Mouse (Mus musculus) liver, embryonic 14.5 days (tissue): Measurements from ENCODE around the gene Sgk2.

Experiments used
- CTCF ChIP-seq: IDR thresholded peaks from 2 replicates; pipeline ENCODE4 v1.5.1; 2016; ENCODE audit warnings: antibody characterized with exemption, low read depth, control low read depth
- EP300 ChIP-seq: IDR thresholded peaks from 2 replicates; pipeline ENCODE4 v1.6.1; 2016; ENCODE audit warnings: antibody characterized with exemption, low read depth

- no peak for TF ChIP-seq CTCF
- TF ChIP-seq EP300: no peak
Measured at GRCm38 (mm10) chr2:162975157-162975775, 11.9 kb upstream of the Sgk2 start.
